ENCODE assay signal across 8 mouse cellular contexts in genomic region chr5:21646133-21646491, GRCm38 (mm10). TPM values are rescaled to one million over a fixed set of nuclear protein-coding genes. Genes with fewer than 3 reads are reported as not detected.
DNase-seq lines count a peak whose midpoint lies in the region; ATAC-seq and TF ChIP-seq lines count a peak whose summit lies in the region.

No protein-coding gene starts in this region.

- peak overlapping the region; percentile 81 for H3K4me3 ChIP-seq in kidney, embryonic 16.5 days (ENCODE audit: low read length)
- peak overlapping the region; percentile 81 for H3K4me3 ChIP-seq in bone marrow macrophage, adult 2 months (ENCODE audit: insufficient read depth, low read length)
- H3K4me3 ChIP-seq in hindbrain, embryonic 14.5 days (replicated peaks; ENCODE audit: low read length), result peak overlapping the region; percentile 92
- peak overlapping the region; percentile 98 for H3K4me3 ChIP-seq in midbrain, embryonic 15.5 days

- peak overlapping the region; percentile 61 for H3K4me2 ChIP-seq in kidney, embryonic 16.5 days (replicated peaks; ENCODE audit: low read depth, low read length)
- peak overlapping the region; percentile 92 for H3K4me2 ChIP-seq in hindbrain, embryonic 14.5 days (replicated peaks)
- H3K4me2 ChIP-seq in midbrain, embryonic 15.5 days, result peak overlapping the region; percentile 78

- ATAC-seq in kidney, embryonic 16.5 days (ENCODE audit: low FRiP score, low TSS enrichment), result no peak; the same call in 1 of the 2 replicates
- ATAC-seq in hindbrain, embryonic 14.5 days (ENCODE audit: low FRiP score), result no peak
- ATAC-seq in midbrain, embryonic 15.5 days (replicated peaks), result no peak
- ATAC-seq in activated CD4-positive, CD25-positive, alpha-beta regulatory T cell, adult 4 months, result no peak

- H3K27ac ChIP-seq in kidney, embryonic 16.5 days (ENCODE audit: low read length), result peak overlapping the region; percentile 89
- H3K27ac ChIP-seq in bone marrow macrophage, adult 2 months (ENCODE audit: insufficient read depth, low read depth, low read length), result peak overlapping the region; percentile 55
- peak overlapping the region; percentile 91 for H3K27ac ChIP-seq in hindbrain, embryonic 14.5 days
- peak overlapping the region; percentile 93 for H3K27ac ChIP-seq in midbrain, embryonic 15.5 days

- H3K4me1 ChIP-seq in kidney, embryonic 16.5 days (ENCODE audit: insufficient read depth, low read length), result peaks cover 16% of the 10 kb centered on the region
- H3K4me1 ChIP-seq in bone marrow macrophage, adult 2 months (ENCODE audit: control insufficient read depth, insufficient read depth, low read length), result peaks cover 6% of the 10 kb centered on the region
- H3K4me1 ChIP-seq in hindbrain, embryonic 14.5 days (replicated peaks; ENCODE audit: control insufficient read depth, insufficient read depth, low read length), result peaks cover 19% of the 10 kb centered on the region
- peaks cover 20% of the 10 kb centered on the region for H3K4me1 ChIP-seq in midbrain, embryonic 15.5 days

- no peak for TF ChIP-seq CTCF in bone marrow macrophage, adult 2 months (IDR thresholded peaks at IDR 0.05; ENCODE audit: low read depth, low read length)

- no peaks in the 10 kb centered on the region for H3K9me3 ChIP-seq in kidney, embryonic 16.5 days (ENCODE audit: low read length)
- H3K9me3 ChIP-seq in hindbrain, embryonic 14.5 days (ENCODE audit: control insufficient read depth, low read length), result no peaks in the 10 kb centered on the region
- H3K9me3 ChIP-seq in midbrain, embryonic 15.5 days, result no peaks in the 10 kb centered on the region

- peak overlapping the region; percentile 89 for H3K9ac ChIP-seq in kidney, embryonic 16.5 days (replicated peaks; ENCODE audit: low read length)
- H3K9ac ChIP-seq in hindbrain, embryonic 14.5 days, result peak overlapping the region; percentile 94
- peak overlapping the region; percentile 98 for H3K9ac ChIP-seq in midbrain, embryonic 15.5 days

- peaks cover 22% of the 10 kb centered on the region for H3K36me3 ChIP-seq in kidney, embryonic 16.5 days (ENCODE audit: insufficient read depth, low read length)
- H3K36me3 ChIP-seq in hindbrain, embryonic 14.5 days (replicated peaks; ENCODE audit: control insufficient read depth, insufficient read depth), result peaks cover 30% of the 10 kb centered on the region
- peaks cover 25% of the 10 kb centered on the region for H3K36me3 ChIP-seq in midbrain, embryonic 15.5 days (replicated peaks)

- WGBS in kidney, embryonic 16.5 days, result 1% methylated on average over 21 of the region's 25 CpGs
- under 1% methylated on average over 25 of the region's 25 CpGs for WGBS in hindbrain, embryonic 14.5 days
- WGBS in midbrain, embryonic 15.5 days, result 0% methylated on average over 25 of the region's 25 CpGs

- peaks cover 7% of the 10 kb centered on the region; the same call in 1 of the 2 replicates for H3K27me3 ChIP-seq in kidney, embryonic 16.5 days (ENCODE audit: insufficient read depth, low read length)
- 0 out of 2 replicates have a peak, but pooled peaks cover 3% of the 10 kb centered on the region for H3K27me3 ChIP-seq in hindbrain, embryonic 14.5 days (ENCODE audit: control insufficient read depth, insufficient read depth, low read length)
- H3K27me3 ChIP-seq in midbrain, embryonic 15.5 days (replicated peaks), result no peaks in the 10 kb centered on the region

- no peak for DNase-seq in kidney, adult 11 months
- no peak for DNase-seq in hindbrain, embryonic 14.5 days (ENCODE audit: low spot score)
- DNase-seq in urinary bladder, postnatal 10 days (ENCODE audit: low spot score), result no peak
- DNase-seq in B cell, adult 2 months, result no peak

- TF ChIP-seq POLR2A in bone marrow macrophage, adult 2 months (IDR thresholded peaks at IDR 0.05; ENCODE audit: borderline replicate concordance, low read depth, low read length), result no peak

RNA-seq across cellular contexts. Expression of gene Armc10, which starts 0.5 kb away (rescaled TPM):
- polyA plus RNA-seq in kidney, embryonic 16.5 days (2015; fragmentation: Nextera tagmentation; extraction: Ambion mirVana), result 52.4 and 55.2 TPM in 2 replicates
- polyA plus RNA-seq in bone marrow macrophage, adult 2 months (2012; ENCODE audit: insufficient read depth, insufficient read length, missing spikeins), result 31.0 and 33.2 TPM in 2 replicates
- 56.4 and 58.7 TPM in 2 replicates for polyA plus RNA-seq in hindbrain, embryonic 14.5 days (2014; fragmentation: Nextera tagmentation; extraction: Ambion mirVana)
- polyA plus RNA-seq in midbrain, embryonic 15.5 days (2015; fragmentation: Nextera tagmentation; extraction: Ambion mirVana), result 58.3 and 60.2 TPM in 2 replicates
- 10 to 100 TPM; 32.4 to 36.9 TPM for polyA plus RNA-seq in activated CD4-positive, CD25-positive, alpha-beta regulatory T cell, adult 4 months (2017; shearing (Covaris generic))

RNA-seq across cellular contexts. Expression of gene Fbxl13, which starts 0.7 kb away (rescaled TPM):
- 0.24 and 0.30 TPM in 2 replicates for polyA plus RNA-seq in kidney, embryonic 16.5 days (2015; fragmentation: Nextera tagmentation; extraction: Ambion mirVana)
- polyA plus RNA-seq in bone marrow macrophage, adult 2 months (2012; ENCODE audit: insufficient read depth, insufficient read length, missing spikeins), result not detected in 2 replicates
- 0.20 TPM in 2 replicates for polyA plus RNA-seq in hindbrain, embryonic 14.5 days (2014; fragmentation: Nextera tagmentation; extraction: Ambion mirVana)
- 0.27 and 0.39 TPM in 2 replicates for polyA plus RNA-seq in midbrain, embryonic 15.5 days (2015; fragmentation: Nextera tagmentation; extraction: Ambion mirVana)
- polyA plus RNA-seq in activated CD4-positive, CD25-positive, alpha-beta regulatory T cell, adult 4 months (2017; shearing (Covaris generic)), result not detected

RNA-seq across cellular contexts. Expression of gene Napepld, which starts 55.1 kb away (rescaled TPM):
- polyA plus RNA-seq in kidney, embryonic 16.5 days (2015; fragmentation: Nextera tagmentation; extraction: Ambion mirVana), result 5.9 and 7.3 TPM in 2 replicates
- polyA plus RNA-seq in bone marrow macrophage, adult 2 months (2012; ENCODE audit: insufficient read depth, insufficient read length, missing spikeins), result 1.8 and 2.1 TPM in 2 replicates
- 2.3 and 3.0 TPM in 2 replicates for polyA plus RNA-seq in hindbrain, embryonic 14.5 days (2014; fragmentation: Nextera tagmentation; extraction: Ambion mirVana)
- polyA plus RNA-seq in midbrain, embryonic 15.5 days (2015; fragmentation: Nextera tagmentation; extraction: Ambion mirVana), result 2.5 and 2.8 TPM in 2 replicates
- polyA plus RNA-seq in activated CD4-positive, CD25-positive, alpha-beta regulatory T cell, adult 4 months (2017; shearing (Covaris generic)), result 1 to 10 TPM; 2.4 to 4.3 TPM
